Mouse (Mus musculus): ENCODE measurements around the gene Tbck. TPM values are rescaled to one million over a fixed set of nuclear protein-coding genes. Genes with fewer than 3 reads are reported as not detected.

The Tbck gene
- polyA plus RNA-seq, 1 experiment = 4.7 TPM

GRCm38 (mm10) chr3:132849669-132850068, 165.7 kb downstream of the Tbck start:
- TF ChIP-seq CTCF (IDR thresholded peaks at IDR 0.05; ENCODE audit: borderline replicate concordance, control insufficient read depth, extremely low read depth, insufficient read depth, low read length, poor library complexity) (no peak), POLR2A (IDR thresholded peaks at IDR 0.05; ENCODE audit: control insufficient read depth, extremely low read depth, insufficient read depth, low read length, poor library complexity) (no peak)
- Histone ChIP-seq H3K4me1 (replicated peaks; ENCODE audit: control insufficient read depth, insufficient read depth, low read length) (no peaks in the 10 kb centered on the region), H3K4me3 (ENCODE audit: control insufficient read depth, insufficient read depth, low read length) (no peak overlapping the region), H3K27me3 (ENCODE audit: control insufficient read depth, insufficient read depth, low read length) (no peaks in the 10 kb centered on the region), H3K27ac (ENCODE audit: control insufficient read depth, insufficient read depth, low read length) (no peak overlapping the region), H3K36me3 (ENCODE audit: control insufficient read depth, insufficient read depth, low read length) (no peaks in the 10 kb centered on the region)
- 90% methylated on average over 7 of the region's 7 CpGs for WGBS
- no peak for DNase-seq

GRCm38 (mm10) chr3:132850431-132850830, 166.5 kb downstream of the Tbck start:
- TF ChIP-seq CTCF (IDR thresholded peaks at IDR 0.05; ENCODE audit: borderline replicate concordance, control insufficient read depth, extremely low read depth, insufficient read depth, low read length, poor library complexity) (no peak), POLR2A (IDR thresholded peaks at IDR 0.05; ENCODE audit: control insufficient read depth, extremely low read depth, insufficient read depth, low read length, poor library complexity) (no peak)
- H3K4me1 ChIP-seq (replicated peaks; ENCODE audit: control insufficient read depth, insufficient read depth, low read length) = no peaks in the 10 kb centered on the region
- WGBS = 93% methylated on average over 2 of the region's 2 CpGs
- H3K4me3 ChIP-seq (ENCODE audit: control insufficient read depth, insufficient read depth, low read length) = no peak overlapping the region
- DNase-seq = no peak
- no peaks in the 10 kb centered on the region for H3K36me3 ChIP-seq (ENCODE audit: control insufficient read depth, insufficient read depth, low read length)
- H3K27me3 ChIP-seq (ENCODE audit: control insufficient read depth, insufficient read depth, low read length) = no peaks in the 10 kb centered on the region
- H3K27ac ChIP-seq (ENCODE audit: control insufficient read depth, insufficient read depth, low read length) = no peak overlapping the region

- Histone ChIP-seq H3K27me3 (ENCODE audit: control insufficient read depth, insufficient read depth, low read length) (no peaks in the 10 kb centered on the region), H3K27ac (ENCODE audit: control insufficient read depth, insufficient read depth, low read length) (no peak overlapping the region), H3K4me3 (ENCODE audit: control insufficient read depth, insufficient read depth, low read length) (no peak overlapping the region), H3K36me3 (ENCODE audit: control insufficient read depth, insufficient read depth, low read length) (no peaks in the 10 kb centered on the region), H3K4me1 (replicated peaks; ENCODE audit: control insufficient read depth, insufficient read depth, low read length) (no peaks in the 10 kb centered on the region)
- no peak for DNase-seq
- WGBS = 88% methylated on average over 1 of the region's 1 CpGs
- no peak for TF ChIP-seq CTCF (IDR thresholded peaks at IDR 0.05; ENCODE audit: borderline replicate concordance, control insufficient read depth, extremely low read depth, insufficient read depth, low read length, poor library complexity)
Observed at GRCm38 (mm10) chr3:132851417-132851816, 167.5 kb downstream of the Tbck start.

- WGBS = 91% methylated on average over 28 of the region's 28 CpGs
- no peak for TF ChIP-seq CTCF (IDR thresholded peaks at IDR 0.05; ENCODE audit: borderline replicate concordance, control insufficient read depth, extremely low read depth, insufficient read depth, low read length, poor library complexity)
- no peak for TF ChIP-seq POLR2A (IDR thresholded peaks at IDR 0.05; ENCODE audit: control insufficient read depth, extremely low read depth, insufficient read depth, low read length, poor library complexity)
Observed at GRCm38 (mm10) chr3:132851841-132852728, 168.1 kb downstream of the Tbck start.

GRCm38 (mm10) chr3:132854271-132854670, 170.3 kb downstream of the Tbck start:
- DNase-seq = no peak
- H3K27me3 ChIP-seq (ENCODE audit: control insufficient read depth, insufficient read depth, low read length) = no peaks in the 10 kb centered on the region
- H3K27ac ChIP-seq (ENCODE audit: control insufficient read depth, insufficient read depth, low read length) = no peak overlapping the region
- no peaks in the 10 kb centered on the region for H3K4me1 ChIP-seq (replicated peaks; ENCODE audit: control insufficient read depth, insufficient read depth, low read length)
- TF ChIP-seq POLR2A (IDR thresholded peaks at IDR 0.05; ENCODE audit: control insufficient read depth, extremely low read depth, insufficient read depth, low read length, poor library complexity) (no peak), CTCF (IDR thresholded peaks at IDR 0.05; ENCODE audit: borderline replicate concordance, control insufficient read depth, extremely low read depth, insufficient read depth, low read length, poor library complexity) (no peak)
- H3K4me3 ChIP-seq (ENCODE audit: control insufficient read depth, insufficient read depth, low read length) = no peak overlapping the region
- 90% methylated on average over 9 of the region's 9 CpGs for WGBS
- no peaks in the 10 kb centered on the region for H3K36me3 ChIP-seq (ENCODE audit: control insufficient read depth, insufficient read depth, low read length)

More at GRCm38 (mm10) chr3:132851841-132852728, 168.1 kb downstream of the Tbck start:
- no peaks in the 10 kb centered on the region for H3K27me3 ChIP-seq (ENCODE audit: control insufficient read depth, insufficient read depth, low read length)
- H3K36me3 ChIP-seq (ENCODE audit: control insufficient read depth, insufficient read depth, low read length) = no peaks in the 10 kb centered on the region
- no peak for DNase-seq
- no peak overlapping the region for H3K27ac ChIP-seq (ENCODE audit: control insufficient read depth, insufficient read depth, low read length)
- no peaks in the 10 kb centered on the region for H3K4me1 ChIP-seq (replicated peaks; ENCODE audit: control insufficient read depth, insufficient read depth, low read length)
- H3K4me3 ChIP-seq (ENCODE audit: control insufficient read depth, insufficient read depth, low read length) = no peak overlapping the region

GRCm38 (mm10) chr3:132855458-132856212, 171.7 kb downstream of the Tbck start:
- Histone ChIP-seq H3K27ac (ENCODE audit: control insufficient read depth, insufficient read depth, low read length) (no peak overlapping the region), H3K4me3 (ENCODE audit: control insufficient read depth, insufficient read depth, low read length) (no peak overlapping the region), H3K36me3 (ENCODE audit: control insufficient read depth, insufficient read depth, low read length) (no peaks in the 10 kb centered on the region), H3K4me1 (replicated peaks; ENCODE audit: control insufficient read depth, insufficient read depth, low read length) (peaks cover 7% of the 10 kb centered on the region; the same call in 1 of the 2 replicates), H3K27me3 (ENCODE audit: control insufficient read depth, insufficient read depth, low read length) (no peaks in the 10 kb centered on the region)
- WGBS = 77% methylated on average over 9 of the region's 9 CpGs
- DNase-seq = no peak
- no peak for TF ChIP-seq POLR2A (IDR thresholded peaks at IDR 0.05; ENCODE audit: control insufficient read depth, extremely low read depth, insufficient read depth, low read length, poor library complexity)
- no peak for TF ChIP-seq CTCF (IDR thresholded peaks at IDR 0.05; ENCODE audit: borderline replicate concordance, control insufficient read depth, extremely low read depth, insufficient read depth, low read length, poor library complexity)

Data from thymus, adult 2 months (tissue).